Mouse (Mus musculus): Measurements from ENCODE around the gene Git2.

The Git2 gene

GRCm38 (mm10) chr5:114796299-114797012, 21.1 kb upstream of the Git2 start:
- DNase-seq (ENCODE audit: low spot score) = no peak

GRCm38 (mm10) chr5:114795653-114796052, 20.3 kb upstream of the Git2 start:
- DNase-seq (ENCODE audit: low spot score) = no peak

- DNase-seq (ENCODE audit: low spot score) = no peak
These were observed 19.9 kb upstream of the Git2 start for GRCm38 (mm10) chr5:114795231-114795630.

DNA sequence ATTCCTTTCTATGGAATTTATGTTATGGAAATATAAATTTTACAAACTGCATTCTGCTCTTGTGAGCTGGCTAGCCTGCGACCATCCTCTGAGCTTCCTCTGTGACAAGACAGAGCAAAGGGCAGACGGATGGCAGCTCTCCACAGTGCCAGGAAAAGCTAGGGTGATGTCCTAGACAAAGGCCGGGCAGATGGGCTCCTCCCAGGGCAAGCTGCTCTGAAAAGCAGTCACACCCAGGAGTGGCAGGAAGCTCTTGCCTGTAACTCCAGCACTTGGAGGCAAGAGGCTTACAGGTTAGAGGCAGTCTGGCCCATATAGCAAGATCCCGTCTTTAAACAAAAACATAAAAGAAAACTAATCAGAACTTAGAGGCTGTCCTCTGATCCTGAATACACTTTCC, 19.3 kb upstream of the Git2 start:
- DNase-seq (ENCODE audit: low spot score) = no peak

- DNase-seq (ENCODE audit: low spot score) = no peak
These were observed 18.0 kb upstream of the Git2 start for GRCm38 (mm10) chr5:114793317-114793716.

DNA sequence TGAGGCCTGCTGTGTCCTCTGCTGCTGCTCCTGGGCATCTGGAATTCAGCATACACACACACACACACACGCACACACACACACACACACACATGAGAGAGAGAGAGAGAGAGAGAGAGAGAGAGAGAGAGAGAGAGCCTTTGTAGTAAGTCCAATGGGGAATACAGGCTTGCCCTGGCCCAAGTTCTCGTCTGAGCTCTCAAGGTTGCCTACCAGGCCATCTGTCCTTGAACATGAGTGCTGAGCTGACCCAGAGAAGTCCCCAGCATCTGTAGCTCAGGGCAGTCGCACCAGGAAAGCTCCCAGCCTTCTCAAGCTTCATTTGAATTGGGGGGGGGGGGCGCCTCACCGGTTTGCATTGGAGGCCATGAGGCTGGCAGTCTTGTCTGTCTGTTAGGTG, 9.9 kb upstream of the Git2 start:
- DNase-seq (ENCODE audit: low spot score) = no peak

- DNase-seq (ENCODE audit: low spot score) = no peak
These were observed 9.4 kb upstream of the Git2 start for GRCm38 (mm10) chr5:114784622-114785165.

DNA sequence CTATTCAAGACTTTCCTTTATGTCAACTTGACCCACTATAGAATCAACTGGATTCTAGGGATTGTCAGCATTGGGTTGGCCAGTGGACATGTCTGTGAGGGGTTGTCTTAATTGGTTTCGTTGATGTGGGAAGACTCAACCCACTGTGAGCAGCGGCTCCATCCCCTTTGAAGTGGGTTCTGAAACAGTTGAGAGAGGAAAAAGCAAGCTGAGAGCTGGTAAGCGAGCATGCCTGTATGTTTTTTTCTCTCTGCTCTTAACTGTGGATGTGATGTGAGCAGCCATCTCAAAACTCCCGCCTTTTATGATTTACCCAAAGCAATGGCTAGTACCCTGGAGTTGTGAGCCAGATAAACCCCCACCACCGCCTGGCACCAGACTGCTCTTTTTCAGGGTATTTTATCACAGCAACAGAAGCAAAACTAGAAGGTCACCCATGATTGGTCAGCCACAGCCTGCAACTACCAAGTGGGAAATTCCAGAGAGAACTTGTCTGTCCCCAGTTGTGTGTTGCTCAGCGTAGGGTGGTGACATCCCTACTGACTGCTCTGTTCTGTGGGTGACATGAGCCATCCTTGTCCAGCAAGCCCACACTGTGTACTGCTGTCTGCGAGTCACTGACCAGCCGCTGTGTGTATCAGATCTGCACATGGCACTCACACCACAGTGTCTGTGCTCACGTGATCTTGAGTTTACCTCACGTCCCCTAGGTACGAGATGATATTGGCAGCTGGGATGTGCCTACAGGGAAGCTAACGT, 8.3 kb upstream of the Git2 start:
- no peak for DNase-seq (ENCODE audit: low spot score)

GRCm38 (mm10) chr5:114782991-114783390, 7.7 kb upstream of the Git2 start:
- no peak for DNase-seq (ENCODE audit: low spot score)

DNA sequence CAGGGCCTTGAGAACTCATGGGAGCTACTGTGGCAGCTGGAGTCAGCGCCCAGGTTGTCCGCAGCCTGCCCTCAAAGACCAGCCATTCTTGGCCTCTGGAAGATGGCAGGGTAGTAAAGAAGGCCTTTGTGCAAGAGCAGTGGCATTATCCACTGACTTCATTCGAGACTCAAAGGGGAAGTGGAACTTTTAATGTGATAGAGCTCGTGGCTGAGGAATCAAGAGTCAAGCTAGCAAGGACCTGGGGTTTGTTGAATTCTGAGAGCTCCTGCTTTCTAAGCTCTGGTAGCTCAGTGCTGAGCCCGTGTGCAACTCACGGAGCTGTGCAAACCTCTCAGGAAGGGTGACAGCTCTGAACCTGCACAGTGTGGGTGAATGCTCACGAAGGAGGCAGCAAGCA, 5.6 kb upstream of the Git2 start:
- no peak for DNase-seq (ENCODE audit: low spot score)

DNA sequence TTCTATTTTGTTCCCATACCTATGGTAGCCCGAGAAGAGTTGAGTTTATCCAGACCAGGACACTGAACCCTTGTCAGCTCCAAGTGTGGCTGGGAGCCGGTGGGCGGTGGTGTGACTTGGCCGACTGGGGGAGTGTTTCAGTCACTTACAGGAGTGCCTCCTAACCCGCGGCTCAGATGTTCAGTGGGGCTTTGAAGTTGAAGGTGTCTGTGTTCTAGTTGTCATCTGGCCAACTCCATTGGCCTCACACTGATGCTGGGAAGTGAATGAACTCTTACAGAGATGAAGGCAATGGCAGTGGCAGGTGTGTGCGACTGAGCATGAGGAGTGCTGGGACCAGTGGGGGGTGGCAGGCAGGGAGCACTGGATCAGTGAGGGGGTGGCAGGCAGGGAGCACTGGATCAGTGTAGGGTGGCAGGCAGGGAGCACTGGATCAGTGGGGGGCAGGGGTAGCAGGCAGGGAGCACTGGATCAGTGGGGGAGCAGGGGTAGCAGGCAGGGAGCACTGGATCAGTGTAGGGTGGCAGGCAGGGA, 4.7 kb upstream of the Git2 start:
- DNase-seq (ENCODE audit: low spot score) = no peak

GRCm38 (mm10) chr5:114776174-114776573, 857 bp upstream of the Git2 start:
- no peak for DNase-seq (ENCODE audit: low spot score)

DNA sequence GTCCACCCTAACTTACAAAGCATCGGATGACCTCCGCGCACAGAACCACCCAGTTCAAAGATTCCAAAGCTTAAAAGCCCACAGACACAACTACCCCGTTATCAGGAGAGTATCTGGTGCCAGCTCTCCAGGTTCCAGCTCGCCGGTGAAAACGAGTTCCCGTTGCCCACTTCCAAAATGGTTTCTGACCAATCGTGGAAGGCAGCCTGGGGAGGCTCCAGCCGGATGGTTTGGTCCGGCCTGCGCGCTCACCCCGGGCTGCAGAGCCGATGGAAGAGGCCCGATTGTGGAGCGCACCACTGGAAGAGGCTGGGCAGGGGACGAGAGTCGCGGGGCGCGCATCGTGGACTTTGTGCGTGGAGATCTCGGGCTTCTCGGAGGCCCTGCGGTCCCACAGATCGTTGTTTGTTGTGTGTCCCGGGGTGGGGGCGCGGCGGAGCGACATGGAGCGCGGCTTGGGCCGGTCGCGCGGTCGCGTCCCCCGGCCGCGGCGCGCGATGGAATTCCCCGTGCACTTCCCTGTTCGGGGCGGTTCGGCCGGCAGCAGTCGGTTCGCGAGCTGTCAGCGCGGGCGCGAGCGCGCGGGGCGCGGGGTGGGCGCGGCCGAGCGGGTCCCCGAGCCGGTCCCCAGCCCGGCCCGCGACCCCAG, 790 bp downstream of the Git2 start, which contains the start of gene Ankrd13a:
TSS of gene Ankrd13a (plus strand) at position 275 of the 649 bp plus-strand sequence.
- peak; percentile 83 for DNase-seq (ENCODE audit: low spot score)

- no peak for DNase-seq (ENCODE audit: low spot score)
These were observed 1.5 kb downstream of the Git2 start for GRCm38 (mm10) chr5:114773780-114774179.

- DNase-seq (ENCODE audit: low spot score) = peak; percentile 94
These were observed 2.1 kb downstream of the Git2 start for GRCm38 (mm10) chr5:114773211-114773710.

DNA sequence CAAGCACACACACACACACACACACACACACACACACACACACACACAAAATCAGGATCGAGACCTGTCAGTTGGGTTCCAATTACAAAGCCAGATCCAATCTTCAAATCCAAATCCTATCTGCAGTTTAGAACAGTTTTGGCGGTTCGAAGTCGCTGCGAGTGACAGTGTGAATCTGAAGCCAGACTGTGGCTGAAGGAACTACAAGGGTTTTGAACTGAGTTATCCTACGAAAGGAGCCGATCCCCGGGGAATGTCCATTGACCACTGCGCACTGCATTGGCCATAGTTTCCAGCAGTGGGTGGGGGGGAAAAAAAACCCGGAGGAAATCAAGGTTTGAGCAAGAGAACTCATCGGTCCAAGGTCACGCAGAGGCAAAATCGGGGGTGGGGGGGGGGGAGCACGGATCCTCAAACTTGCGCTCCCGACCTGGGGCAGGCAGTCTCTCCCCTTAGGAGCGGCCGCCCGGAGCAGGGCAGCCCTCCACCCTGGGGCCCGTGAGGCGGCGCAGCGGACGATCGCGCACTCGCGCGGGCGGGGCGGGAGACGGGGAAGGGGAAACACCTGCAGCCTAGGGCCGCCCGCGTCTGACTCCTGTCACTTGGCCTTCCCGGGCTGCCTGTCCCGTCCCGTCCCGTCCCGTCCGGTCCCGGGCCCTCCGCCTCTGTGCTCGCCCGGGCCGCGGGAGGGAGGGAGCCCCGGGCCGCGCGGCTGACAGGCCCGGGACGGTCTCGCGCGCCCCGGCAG, 2.7 kb downstream of the Git2 start:
- DNase-seq (ENCODE audit: low spot score) = no peak

- DNase-seq (ENCODE audit: low spot score) = no peak
These were observed 3.5 kb downstream of the Git2 start for GRCm38 (mm10) chr5:114771796-114772195.

DNA sequence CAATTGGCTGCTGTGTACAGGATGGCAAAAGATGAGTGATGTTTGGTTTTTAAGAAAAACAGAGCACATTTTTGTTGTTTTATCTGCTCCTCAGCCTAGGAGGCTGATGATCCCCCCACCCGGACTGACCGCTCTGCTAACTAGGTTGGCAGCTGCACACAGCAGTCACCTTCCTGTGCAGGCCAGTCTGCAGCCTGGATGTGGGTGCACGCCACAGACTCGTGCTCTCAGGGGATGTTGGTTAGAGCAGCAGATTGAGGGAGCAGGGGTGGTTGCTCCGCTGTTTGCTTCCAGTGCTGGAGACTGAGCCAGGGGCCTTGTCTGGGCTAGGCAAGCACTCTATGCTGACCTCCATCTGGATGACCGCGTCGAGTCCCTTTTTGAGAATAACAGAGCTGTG, 5.5 kb downstream of the Git2 start:
- DNase-seq (ENCODE audit: low spot score) = no peak

DNA sequence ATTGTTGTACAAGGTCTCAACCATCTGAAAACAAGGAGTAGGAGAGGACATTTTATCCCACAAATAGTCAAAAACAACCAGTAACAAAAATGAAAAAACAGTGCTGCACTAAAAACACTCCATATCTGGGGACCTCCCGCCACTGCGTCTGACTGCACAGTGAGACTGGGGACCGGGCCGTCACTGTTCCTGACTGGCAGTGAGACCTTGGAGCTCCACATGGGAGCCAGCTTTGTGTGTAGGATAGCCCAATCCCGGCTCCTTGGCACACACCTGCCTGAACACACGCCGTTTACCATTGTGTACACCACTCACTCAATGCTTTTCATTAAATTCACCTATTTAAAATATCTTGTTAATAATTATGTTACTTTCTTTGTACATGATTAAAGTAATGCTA, 8.1 kb downstream of the Git2 start:
- DNase-seq (ENCODE audit: low spot score) = no peak

GRCm38 (mm10) chr5:114766686-114767085, 8.6 kb downstream of the Git2 start:
- DNase-seq (ENCODE audit: low spot score) = no peak
